Mouse (Mus musculus) heart, postnatal 14 days (tissue): ENCODE results near the gene Tmem106c. TPM values are rescaled to one million over a fixed set of nuclear protein-coding genes. Genes with fewer than 3 reads are reported as not detected.

Experiments
- DNase-seq, 2 experiments: peaks; one replicate each; pipeline ENCODE4 v3.0.0; 2021 to 2022
- intact Hi-C: fragments of 180-260 bp; cut with DNase I; formaldehyde crosslinking; loops from one replicate; pipeline ENCODE4 v1.15.1; 2025
- total RNA-seq, 2 experiments: library from RNA; stranded (reverse); gene quantifications; 2 replicates each; pipeline ENCODE4 v1.2.3; 2021

Gene Tmem106c
- total RNA-seq, 2 experiments from 2014 or later = 12.4 to 12.7 TPM

GRCm38 (mm10) chr15:97950240-97950639 is 13.8 kb upstream of the Tmem106c start:
- no peak for DNase-seq
- intact Hi-C loops = loop anchor here (5.0 kb wide), 4 partner anchors 43 to 233 kb away; no protein-coding TSS in a partner anchor

GRCm38 (mm10) chr15:97952137-97952888 is 11.7 kb upstream of the Tmem106c start:
- peak; percentile 58 to 75 for DNase-seq
- intact Hi-C loops = loop anchor here (2.0 to 5.0 kb wide), 5 partner anchors 45 to 235 kb away; no protein-coding TSS in a partner anchor

- DNase-seq = no peak
- intact Hi-C loops = loop anchor here (2.0 to 5.0 kb wide), 5 partner anchors 46 to 236 kb away; no protein-coding TSS in a partner anchor
These were observed 11.2 kb upstream of the Tmem106c start for GRCm38 (mm10) chr15:97952889-97953189.

- no peak for DNase-seq
- intact Hi-C loops = loop anchor here (5.0 kb wide), 4 partner anchors 47 to 237 kb away; no protein-coding TSS in a partner anchor
These were observed 9.3 kb upstream of the Tmem106c start for GRCm38 (mm10) chr15:97954671-97955070.

- intact Hi-C loops = no loop called here
- DNase-seq = no peak
These were observed 8.7 kb upstream of the Tmem106c start for GRCm38 (mm10) chr15:97955286-97955685.

GRCm38 (mm10) chr15:97955742-97956141 is 8.3 kb upstream of the Tmem106c start:
- intact Hi-C loops = no loop called here
- no peak for DNase-seq

GRCm38 (mm10) chr15:97956416-97956815 is 7.6 kb upstream of the Tmem106c start:
- DNase-seq = no peak
- intact Hi-C loops = no loop called here

GRCm38 (mm10) chr15:97963329-97963988 is 541 bp upstream of the Tmem106c start:
- no peak for DNase-seq
- intact Hi-C loops = loop anchor here (5.0 kb wide), 1 partner anchor 209 kb away; no protein-coding TSS in a partner anchor

GRCm38 (mm10) chr15:97964836-97965187 is 812 bp downstream of the Tmem106c start:
- intact Hi-C loops = loop anchor here (5.0 kb wide), 1 partner anchor 207 kb away; no protein-coding TSS in a partner anchor
- DNase-seq = no peak

- intact Hi-C loops = no loop called here
- no peak for DNase-seq
These were observed 1.5 kb downstream of the Tmem106c start for GRCm38 (mm10) chr15:97965311-97966045.

- peak in 1 of 2 experiments; percentile 33 for DNase-seq
- intact Hi-C loops = no loop called here
These were observed 6.3 kb downstream of the Tmem106c start for GRCm38 (mm10) chr15:97970299-97970698.

GRCm38 (mm10) chr15:97972580-97972979 is 8.6 kb downstream of the Tmem106c start:
- intact Hi-C loops = no loop called here
- DNase-seq = no peak

GRCm38 (mm10) chr15:97973248-97974005 is 9.4 kb downstream of the Tmem106c start:
- no peak for DNase-seq
- intact Hi-C loops = no loop called here

GRCm38 (mm10) chr15:97981560-97981959 is 17.6 kb downstream of the Tmem106c start:
- intact Hi-C loops = no loop called here
- DNase-seq = no peak

GRCm38 (mm10) chr15:97989544-97989943 is 25.5 kb downstream of the Tmem106c start:
- intact Hi-C loops = no loop called here
- DNase-seq = no peak

GRCm38 (mm10) chr15:97990124-97990523 is 26.1 kb downstream of the Tmem106c start:
- intact Hi-C loops = no loop called here
- DNase-seq = no peak

GRCm38 (mm10) chr15:97990721-97991120 is 26.7 kb downstream of the Tmem106c start:
- DNase-seq = no peak
- intact Hi-C loops = no loop called here

- intact Hi-C loops = no loop called here
- DNase-seq = no peak
These were observed 27.4 kb downstream of the Tmem106c start for GRCm38 (mm10) chr15:97991285-97991895.

GRCm38 (mm10) chr15:97992027-97992711 is 28.2 kb downstream of the Tmem106c start:
- no peak for DNase-seq
- intact Hi-C loops = no loop called here
